Mouse (Mus musculus) thymus, adult 2 months (tissue): ENCODE measurements around the gene Bcorl1.

Experiments used
- CTCF ChIP-seq: fragments of 200-500 bp; IDR thresholded peaks from 2 replicates; pipeline ENCODE4 v1.5.1; 2012; ENCODE audit warnings: mild to moderate bottlenecking, control low read depth, low read length, moderate library complexity, borderline replicate concordance; ENCODE audit not compliant: control insufficient read depth, poor library complexity, insufficient read depth; ENCODE audit errors: extremely low read depth
- POLR2A ChIP-seq: fragments of 200-500 bp; IDR thresholded peaks from 2 replicates; pipeline ENCODE4 v1.6.1; 2012; ENCODE audit warnings: mild to moderate bottlenecking, low read length, control low read depth, moderate library complexity; ENCODE audit not compliant: control insufficient read depth, poor library complexity, insufficient read depth; ENCODE audit errors: extremely low read depth

- TF ChIP-seq CTCF = no peak
- no peak for TF ChIP-seq POLR2A
These were observed 108.5 kb downstream of the Bcorl1 start for GRCm38 (mm10) chrX:48449646-48450045.
